Mouse (Mus musculus) embryo, embryonic 10 days (tissue): ENCODE measurements around the gene Krt84.
"Not testable (repeated sequence)": the region's sequence is repeated elsewhere in the genome, so short reads cannot be mapped to it uniquely, and the experiment has no call there.

Experiments used
- DNase-seq: peaks from one replicate; pipeline ENCODE4 v3.0.0-alpha.2; 2015; ENCODE audit warnings: low spot score

The Krt84 gene

GRCm38 (mm10) chr15:101532720-101533119 is at the start of gene Krt84:
Gene Krt84, minus strand, starts transcription at chr15:101532820.
- DNase-seq = no peak

- no peak for DNase-seq
Measured at GRCm38 (mm10) chr15:101581701-101582100, 49.1 kb upstream of the Krt84 start.

- DNase-seq = no peak
Measured at GRCm38 (mm10) chr15:101575506-101575905, 42.9 kb upstream of the Krt84 start.

- DNase-seq = no peak
Measured at GRCm38 (mm10) chr15:101573796-101574345, 41.3 kb upstream of the Krt84 start, which contains the start of gene Krt75. Gene Krt75, minus strand, starts transcription at chr15:101573904.

- DNase-seq = peak; percentile 21
Measured at GRCm38 (mm10) chr15:101567780-101568179, 35.2 kb upstream of the Krt84 start.

GRCm38 (mm10) chr15:101562850-101563249 is 30.2 kb upstream of the Krt84 start, which contains the start of gene Krt90:
Gene Krt90, minus strand, starts transcription at chr15:101562950.
- no peak for DNase-seq

GRCm38 (mm10) chr15:101558034-101558646 is 25.5 kb upstream of the Krt84 start:
- peak; percentile 66 for DNase-seq

- peak; percentile 80 for DNase-seq
Measured at GRCm38 (mm10) chr15:101553169-101553568, 20.5 kb upstream of the Krt84 start.

- DNase-seq = no peak
Measured at GRCm38 (mm10) chr15:101552188-101552587, 19.6 kb upstream of the Krt84 start.

- no peak for DNase-seq
Measured at GRCm38 (mm10) chr15:101550567-101550966, 17.9 kb upstream of the Krt84 start, which contains the start of gene Krt82. Gene Krt82, minus strand, starts transcription at chr15:101550667.

GRCm38 (mm10) chr15:101544478-101544877 is 11.9 kb upstream of the Krt84 start:
- no peak for DNase-seq

GRCm38 (mm10) chr15:101542543-101542942 is 9.9 kb upstream of the Krt84 start:
- DNase-seq = no peak

GRCm38 (mm10) chr15:101538580-101538900 is 5.9 kb upstream of the Krt84 start:
- DNase-seq = no peak

- peak; percentile 17 for DNase-seq
Measured at GRCm38 (mm10) chr15:101537864-101538579, 5.4 kb upstream of the Krt84 start.

GRCm38 (mm10) chr15:101536054-101536850 is 3.6 kb upstream of the Krt84 start:
- no peak for DNase-seq

- no peak for DNase-seq
Measured at GRCm38 (mm10) chr15:101522556-101523232, 9.9 kb downstream of the Krt84 start.

- DNase-seq = peak; percentile 89
Measured at GRCm38 (mm10) chr15:101519792-101520191, 12.8 kb downstream of the Krt84 start.

- DNase-seq = not testable (repeated sequence)
Measured at GRCm38 (mm10) chr15:101517161-101517560, 15.5 kb downstream of the Krt84 start, which contains the start of gene Gm49425. Gene Gm49425, minus strand, starts transcription at chr15:101517261.

GRCm38 (mm10) chr15:101508247-101508646 is 24.4 kb downstream of the Krt84 start:
- no peak for DNase-seq

GRCm38 (mm10) chr15:101506896-101507758 is 25.5 kb downstream of the Krt84 start:
- DNase-seq = peak; percentile 40

GRCm38 (mm10) chr15:101497181-101497580 is 35.4 kb downstream of the Krt84 start:
- DNase-seq = peak; percentile 35
